Mouse (Mus musculus) olfactory bulb, adult 2 months (tissue): ENCODE measurements around the gene Scnn1a. TPM values are rescaled to one million over a fixed set of nuclear protein-coding genes. Genes with fewer than 3 reads are reported as not detected.

Source experiments
- H3K27ac ChIP-seq: fragments of 200-500 bp; 2 replicates; pipeline ENCODE4 v1.5.1; 2012; ENCODE audit warnings: low read depth, low read length; ENCODE audit not compliant: insufficient read depth
- H3K4me1 ChIP-seq: fragments of 200-500 bp; 2 replicates; pipeline ENCODE4 v1.6.1; 2012; ENCODE audit warnings: low read length; ENCODE audit not compliant: control insufficient read depth, insufficient read depth
- H3K4me3 ChIP-seq: fragments of 200-500 bp; 2 replicates; pipeline ENCODE4 v1.5.1; 2012; ENCODE audit warnings: mild to moderate bottlenecking, low read depth, low read length, moderate library complexity; ENCODE audit not compliant: insufficient read depth
- CTCF ChIP-seq: fragments of 200-500 bp; IDR thresholded peaks from 2 replicates; pipeline ENCODE4 v1.5.1; 2012; ENCODE audit warnings: low read depth, mild to moderate bottlenecking, low read length, moderate library complexity; ENCODE audit not compliant: insufficient read depth
- POLR2A ChIP-seq: fragments of 200-500 bp; IDR thresholded peaks from 2 replicates; pipeline ENCODE4 v1.6.1; 2012; ENCODE audit warnings: mild to moderate bottlenecking, low read depth, low read length, moderate library complexity; ENCODE audit not compliant: insufficient read depth
- WGBS: fragments of 180-500 bp; shearing (Covaris S2); methylation state at CpG from one replicate; pipeline ENCODE4 v1.1.7; 2018; 5-methylcytosine and 5-hydroxymethylcytosine counted together
- polyA plus RNA-seq: library from polyadenylated mRNA; stranded (reverse); fragments of >200 nt; gene quantifications from 2 replicates; pipeline ENCODE4 v1.2.4, GENCODE M21; 2012; ENCODE audit warnings: low replicate concordance; ENCODE audit not compliant: missing spikeins, insufficient read depth, insufficient read length

Scnn1a gene
- polyA plus RNA-seq, 1 experiment = not detected

DNA sequence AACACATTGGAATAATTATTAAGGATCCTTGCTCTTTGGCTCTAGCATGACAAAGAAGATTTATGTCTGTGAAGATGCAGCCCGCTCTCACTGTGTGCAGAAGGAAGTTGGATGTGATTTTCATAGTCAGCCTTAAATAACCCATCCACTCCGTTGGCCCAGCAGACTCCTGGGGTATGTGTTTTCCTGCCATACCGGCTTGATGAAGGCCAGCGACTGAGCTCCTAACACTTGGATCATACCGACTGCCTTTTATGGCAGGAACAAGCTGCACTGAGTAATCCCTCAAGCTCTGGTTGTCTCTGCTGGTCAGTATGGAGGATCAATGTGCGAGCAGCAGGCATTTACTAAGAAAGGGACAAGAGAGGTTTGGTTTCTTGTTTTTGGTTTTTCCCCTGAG is 15.0 kb upstream of the Scnn1a start:
- no peaks in the 10 kb centered on the region for H3K4me1 ChIP-seq
- TF ChIP-seq CTCF (no peak), POLR2A (no peak)
- H3K27ac ChIP-seq = no peak overlapping the region
- WGBS = 91% methylated on average over 6 of the region's 6 CpGs
- no peak overlapping the region for H3K4me3 ChIP-seq

DNA sequence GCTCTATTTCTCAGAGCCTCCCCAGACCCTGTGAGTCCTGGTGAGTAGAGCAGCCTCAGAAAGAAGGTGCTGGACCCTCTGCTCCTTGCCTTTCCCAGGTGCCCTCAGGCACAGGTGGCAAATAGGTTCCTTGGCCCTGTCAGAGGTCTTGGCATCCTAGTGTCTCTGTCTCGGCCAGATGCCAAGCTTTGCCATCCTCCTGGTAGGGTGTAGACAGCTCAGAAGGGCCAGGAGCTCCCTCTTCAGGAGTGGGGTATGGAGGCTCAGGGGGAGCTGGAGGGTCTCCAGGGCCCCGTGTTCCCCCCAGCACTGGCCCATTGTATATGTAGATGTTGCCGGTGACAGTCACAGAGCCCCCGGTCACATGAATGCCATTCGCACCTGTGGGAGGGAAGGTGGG is 13.4 kb upstream of the Scnn1a start:
- H3K4me1 ChIP-seq = no peaks in the 10 kb centered on the region
- 94% methylated on average over 5 of the region's 5 CpGs for WGBS
- H3K4me3 ChIP-seq = no peak overlapping the region
- TF ChIP-seq POLR2A (no peak), CTCF (no peak)
- H3K27ac ChIP-seq = no peak overlapping the region

DNA sequence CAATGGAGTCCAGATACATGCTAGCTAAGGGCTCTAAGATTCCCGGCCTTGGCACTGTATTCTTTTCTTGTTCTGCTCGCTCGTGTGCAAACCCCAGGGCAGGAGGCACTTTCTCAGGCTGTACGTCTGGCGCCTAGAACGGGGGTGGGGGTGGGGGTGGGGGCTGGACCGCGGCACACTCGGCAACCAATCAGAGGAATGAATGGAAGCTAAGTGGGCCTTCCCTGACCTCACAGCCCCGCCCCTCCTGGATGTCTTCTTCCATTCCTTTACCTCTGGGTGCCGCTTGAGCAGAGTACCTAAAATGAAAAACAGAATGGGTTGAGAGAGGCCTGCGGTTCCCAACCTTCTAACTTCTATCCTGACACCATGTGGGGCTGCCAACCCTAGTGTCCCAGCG is 11.5 kb upstream of the Scnn1a start:
- TF ChIP-seq CTCF (no peak), POLR2A (no peak)
- no peak overlapping the region for H3K27ac ChIP-seq
- H3K4me1 ChIP-seq = peaks cover 7% of the 10 kb centered on the region
- H3K4me3 ChIP-seq = no peak overlapping the region
- 42% methylated on average over 13 of the region's 13 CpGs for WGBS

DNA sequence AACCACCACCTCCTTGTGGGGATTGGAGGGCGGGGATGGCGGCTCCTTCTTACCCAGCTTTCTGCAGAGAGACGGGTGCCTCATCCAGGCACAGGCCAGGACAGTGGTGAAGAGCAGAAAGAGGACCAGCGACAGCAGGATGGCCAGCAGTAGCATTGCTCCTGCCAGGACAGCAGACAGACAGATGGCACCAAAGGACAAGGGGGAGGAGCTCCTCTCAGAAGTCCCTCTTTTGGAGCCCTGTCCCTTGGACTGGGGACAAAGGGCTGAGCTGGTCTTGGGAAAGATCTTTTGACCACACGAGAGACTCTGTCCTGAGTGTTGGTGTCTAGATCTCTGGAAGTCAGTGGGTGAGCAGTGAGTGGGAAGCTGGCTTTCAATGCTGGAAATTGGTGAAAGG is 11.1 kb upstream of the Scnn1a start:
- TF ChIP-seq POLR2A (no peak), CTCF (no peak)

DNA sequence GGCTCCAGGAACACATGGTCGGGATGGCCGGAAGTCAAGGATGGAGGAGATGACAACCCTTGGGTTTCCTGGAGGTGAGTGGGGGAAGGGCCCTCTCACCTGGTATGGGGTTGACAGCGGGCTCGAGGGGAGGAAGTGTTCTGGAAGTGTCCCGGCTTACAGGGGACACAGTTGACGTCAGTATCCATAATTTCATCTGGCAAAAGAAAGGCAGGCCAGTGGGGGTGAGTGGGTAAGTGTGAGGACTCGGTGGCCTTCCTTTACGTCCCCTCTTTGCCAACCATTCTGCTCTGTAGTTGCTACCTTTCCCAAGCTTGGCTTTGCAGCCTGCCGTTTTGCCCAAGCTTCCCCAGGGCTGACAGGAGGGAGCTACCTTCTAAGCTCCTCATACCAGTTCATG is 8.3 kb upstream of the Scnn1a start:
- 85% methylated on average over 9 of the region's 9 CpGs for WGBS
- no peak overlapping the region for H3K4me3 ChIP-seq
- H3K27ac ChIP-seq = no peak overlapping the region
- no peak for TF ChIP-seq CTCF
- TF ChIP-seq POLR2A = no peak
- peaks cover 13% of the 10 kb centered on the region for H3K4me1 ChIP-seq

More for the DNA sequence above, 11.1 kb upstream of the Scnn1a start:
- WGBS = 78% methylated on average over 5 of the region's 5 CpGs
- Histone ChIP-seq H3K27ac (no peak overlapping the region), H3K4me1 (peaks cover 12% of the 10 kb centered on the region), H3K4me3 (no peak overlapping the region)

DNA sequence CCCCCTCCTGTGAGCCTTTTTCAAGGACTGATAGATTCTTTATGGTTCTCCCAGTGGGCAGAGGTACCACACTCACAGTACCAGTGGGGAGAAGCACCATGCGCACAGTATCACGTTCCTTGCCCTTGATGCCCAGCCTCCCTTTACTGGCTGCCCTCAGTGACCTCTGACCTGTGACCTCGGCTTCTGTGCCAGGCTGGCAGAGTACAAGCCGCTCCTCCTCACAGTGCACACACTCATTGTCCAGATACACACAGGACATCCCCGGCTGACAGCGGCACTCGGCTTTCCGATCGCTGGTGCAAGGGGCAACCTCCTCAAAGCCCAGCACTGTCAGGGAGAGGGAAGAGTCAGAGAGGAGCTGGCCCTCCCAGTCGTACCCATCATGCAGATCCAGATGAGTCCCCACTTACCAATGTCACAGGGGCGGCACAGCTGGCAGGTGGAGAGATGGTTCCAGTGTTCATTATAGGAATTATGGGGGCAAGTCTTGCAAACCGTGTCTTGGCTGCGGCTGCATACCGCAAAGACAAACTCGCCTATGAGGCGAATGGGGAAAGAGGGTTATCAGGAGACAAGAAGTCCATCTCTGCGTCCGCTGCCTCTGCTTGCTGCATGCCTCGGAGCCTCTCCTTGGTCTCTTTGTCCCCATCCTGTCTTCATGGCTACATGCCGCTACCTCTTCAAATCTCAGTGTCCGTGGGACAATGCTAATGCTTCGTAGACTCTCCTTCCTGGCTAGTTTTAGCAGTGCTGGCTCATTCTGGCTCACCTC is 7.7 kb upstream of the Scnn1a start:
- H3K4me1 ChIP-seq = peaks cover 13% of the 10 kb centered on the region
- no peak for TF ChIP-seq POLR2A
- WGBS = 76% methylated on average over 22 of the region's 22 CpGs
- no peak overlapping the region for H3K27ac ChIP-seq
- peak overlapping the region; percentile 36 for H3K4me3 ChIP-seq

DNA sequence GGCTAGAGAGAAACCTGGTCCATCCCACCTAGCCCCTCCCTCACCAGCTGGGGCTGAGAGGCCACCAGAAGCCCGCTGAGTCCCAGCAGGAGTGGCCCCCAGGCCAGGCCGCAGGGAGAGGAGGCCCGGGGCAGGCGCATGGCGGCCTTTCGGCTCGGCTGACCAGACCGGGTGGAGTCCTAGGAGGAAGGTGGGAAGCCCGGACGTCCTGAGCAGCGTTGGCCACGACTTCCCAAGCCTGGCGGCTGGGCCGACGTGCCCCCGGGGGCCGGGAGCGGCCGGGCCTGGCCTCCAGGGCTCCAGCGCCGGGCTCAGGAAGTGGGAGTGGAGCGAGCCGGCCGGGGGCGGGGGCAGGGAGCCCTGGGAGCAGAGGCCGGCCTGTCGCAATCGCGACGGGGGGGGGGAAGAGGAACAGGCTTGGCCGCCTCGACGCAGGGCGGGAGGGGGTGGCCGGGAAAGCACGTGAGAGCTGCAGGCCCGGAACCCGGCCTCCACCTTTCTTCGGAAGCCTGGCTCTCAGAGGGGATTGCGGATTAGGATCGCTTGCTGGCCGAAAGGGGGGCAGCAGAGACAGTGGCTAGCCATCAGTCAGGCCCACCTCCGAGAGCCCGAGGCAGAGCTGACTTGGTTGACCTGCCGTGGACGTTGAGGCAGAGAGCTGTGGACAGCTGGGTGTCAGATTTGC is 6.8 kb upstream of the Scnn1a start, which contains the start of gene Ltbr:
Gene Ltbr, minus strand, starts transcription at position 340 of the 685 bp plus-strand sequence.
- Histone ChIP-seq H3K4me3 (peak within 1 kb of the TSS; percentile 36), H3K27ac (no peak within 1 kb of the TSS), H3K4me1 (peaks cover 13% of the 10 kb centered on the region)
- WGBS = 13% methylated on average over 46 of the region's 46 CpGs
- TF ChIP-seq CTCF (no peak), POLR2A (no peak)

DNA sequence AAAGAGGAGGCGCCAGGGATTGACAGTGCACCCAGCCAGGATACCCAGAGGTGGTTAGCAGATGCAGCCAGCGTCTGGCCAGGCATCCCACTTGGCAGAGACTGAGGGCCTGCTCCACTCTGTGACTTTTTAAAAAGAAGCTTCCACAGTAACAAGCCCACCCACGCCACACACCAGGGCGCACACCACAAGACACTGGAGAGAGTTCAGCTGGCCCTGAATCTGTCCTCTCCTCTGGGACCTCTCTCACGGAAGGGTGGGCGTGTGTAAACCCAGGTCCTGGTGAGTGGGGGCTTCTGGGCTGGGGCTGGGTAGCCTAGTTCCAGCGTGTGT is 6.3 kb upstream of the Scnn1a start:
- H3K4me1 ChIP-seq = peaks cover 13% of the 10 kb centered on the region
- WGBS = 53% methylated on average over 7 of the region's 7 CpGs
- no peak overlapping the region for H3K4me3 ChIP-seq
- H3K27ac ChIP-seq = no peak overlapping the region
- no peak for TF ChIP-seq POLR2A
- no peak for TF ChIP-seq CTCF

DNA sequence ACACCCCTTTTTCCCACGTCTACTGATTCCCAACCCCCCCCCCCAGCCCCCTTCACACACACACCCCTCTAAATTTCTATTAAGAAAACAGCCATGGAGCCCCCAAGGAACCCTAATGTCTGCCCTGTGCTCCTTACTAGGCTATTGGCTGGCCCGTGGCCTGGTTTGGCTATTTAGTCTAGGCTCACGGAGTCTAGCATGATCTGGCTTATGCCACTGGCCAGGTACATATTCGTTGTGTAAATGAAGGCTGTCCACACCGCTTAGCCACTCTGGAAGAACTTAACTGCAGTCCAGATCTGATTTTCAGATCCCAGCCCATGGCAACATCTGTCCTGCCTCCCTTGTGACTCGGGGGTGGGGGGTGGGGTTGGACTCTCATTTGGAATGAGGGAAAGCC is 5.7 kb upstream of the Scnn1a start:
- WGBS = 82% methylated on average over 6 of the region's 6 CpGs
- Histone ChIP-seq H3K27ac (no peak overlapping the region), H3K4me3 (no peak overlapping the region), H3K4me1 (peaks cover 13% of the 10 kb centered on the region)
- TF ChIP-seq CTCF (no peak), POLR2A (no peak)
